Mouse (Mus musculus): ENCODE measurements around the gene Atrx. TPM values are rescaled to one million over a fixed set of nuclear protein-coding genes. Genes with fewer than 3 reads are reported as not detected.

The Atrx gene
- total RNA-seq, 4 experiments from 2014 or later: 162 to 184 (median 171) TPM

DNA sequence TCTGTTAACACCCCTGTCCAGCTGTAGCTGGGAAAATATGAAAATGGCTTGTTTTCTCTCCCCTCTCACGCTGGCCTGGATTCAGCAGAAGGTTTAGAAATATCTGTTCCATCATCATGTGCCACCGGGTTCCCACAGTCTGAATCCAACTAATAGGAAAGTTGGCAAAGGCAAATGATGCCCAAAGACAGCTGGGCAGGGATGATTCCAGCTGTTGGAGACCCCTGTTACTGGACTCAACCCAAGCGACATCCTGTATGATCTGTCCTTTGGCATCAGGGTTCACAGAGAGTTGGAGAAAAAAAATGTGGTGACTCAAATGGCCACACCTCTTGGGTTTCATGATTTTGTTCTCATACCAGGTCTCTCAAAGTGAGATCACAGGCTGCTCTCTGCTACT is 161.3 kb downstream of the Atrx start:
- no peak for DNase-seq (ENCODE audit: low spot score in 2 of 2)

DNA sequence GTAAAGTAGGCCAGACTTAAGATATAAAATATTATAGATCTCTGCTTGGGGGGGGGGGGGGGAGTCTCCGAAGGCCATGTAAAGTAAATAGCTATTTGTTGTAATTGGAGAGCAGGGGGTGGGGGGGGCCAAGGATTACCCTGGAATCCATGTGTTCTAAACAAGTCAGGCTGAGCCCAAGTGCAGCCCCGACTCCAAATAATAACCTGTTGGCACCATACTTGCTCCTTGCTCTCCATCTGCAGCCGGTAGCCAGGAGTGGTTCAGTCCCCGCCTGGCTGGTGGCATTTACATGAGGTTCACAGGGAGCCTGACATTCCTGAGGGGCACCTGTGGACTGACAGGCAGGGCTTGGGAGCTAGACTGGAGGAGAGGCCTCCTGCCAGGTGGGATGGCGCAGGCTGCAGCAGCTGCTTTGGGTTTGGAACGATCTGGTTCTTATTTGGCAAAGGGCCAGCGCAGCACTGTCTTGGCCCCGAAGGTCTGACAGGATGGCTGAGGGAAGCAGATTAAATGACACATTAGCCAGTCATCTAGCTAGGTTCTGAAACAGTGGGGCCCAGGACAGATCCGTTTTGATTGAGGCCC is 161.9 kb downstream of the Atrx start:
- no peak for DNase-seq (ENCODE audit: low spot score in 2 of 2)

DNA sequence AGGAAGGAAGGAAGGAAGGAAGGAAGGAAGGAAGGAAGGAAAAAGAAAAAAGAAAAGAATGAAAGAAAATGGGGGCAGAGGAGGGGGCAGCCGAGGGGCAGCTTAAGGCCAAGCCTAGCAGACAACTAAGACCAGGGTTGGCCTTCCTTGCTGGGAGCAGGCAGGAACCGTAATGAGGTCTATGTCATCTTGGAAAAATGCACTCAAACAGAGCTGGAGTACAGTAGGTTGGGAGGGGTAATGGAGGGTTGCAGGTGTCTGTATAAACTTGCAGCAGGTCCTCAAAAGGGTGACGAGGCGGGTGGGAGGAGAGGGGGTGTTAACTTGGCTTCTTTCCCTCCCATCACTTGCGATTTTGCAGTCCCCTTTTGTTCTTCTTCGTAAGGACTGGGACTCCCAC is 163.2 kb downstream of the Atrx start:
- no peak for DNase-seq (ENCODE audit: low spot score in 2 of 2)

DNA sequence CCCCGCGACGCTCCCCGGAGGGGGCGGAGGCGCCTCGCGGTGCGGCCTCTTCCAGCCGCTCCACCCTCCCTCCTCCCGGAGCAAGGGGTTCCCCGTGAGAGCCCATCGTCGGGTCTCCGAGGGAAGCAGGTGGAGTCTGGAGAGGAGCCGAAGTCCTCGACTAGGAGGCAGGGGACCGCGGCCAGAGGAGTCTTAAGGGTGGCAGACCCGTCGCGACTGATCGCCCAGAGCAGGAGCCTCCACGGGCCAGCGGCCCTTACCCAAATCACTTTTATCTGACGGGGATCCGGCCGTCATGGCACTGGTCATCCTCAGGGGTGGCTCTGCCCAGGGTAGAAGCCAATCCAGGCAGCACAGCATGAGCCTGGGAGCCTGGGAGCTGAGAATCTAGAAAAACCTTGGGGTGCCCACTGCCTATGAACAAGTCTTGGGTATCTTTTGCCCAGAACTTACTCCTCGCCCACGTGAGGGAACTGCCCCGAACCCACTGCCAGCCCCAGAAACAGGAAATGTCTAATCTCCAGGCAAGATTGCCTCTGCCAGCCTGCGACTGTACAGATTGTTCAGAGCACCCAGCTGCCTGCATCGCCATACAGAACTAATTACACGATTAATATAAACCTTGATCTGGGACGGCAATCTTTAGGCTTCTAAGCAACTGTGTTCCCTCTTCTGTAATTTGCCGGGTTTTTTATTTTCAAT is 164.0 kb downstream of the Atrx start:
- DNase-seq (ENCODE audit: low spot score in 2 of 2): no peak

DNA sequence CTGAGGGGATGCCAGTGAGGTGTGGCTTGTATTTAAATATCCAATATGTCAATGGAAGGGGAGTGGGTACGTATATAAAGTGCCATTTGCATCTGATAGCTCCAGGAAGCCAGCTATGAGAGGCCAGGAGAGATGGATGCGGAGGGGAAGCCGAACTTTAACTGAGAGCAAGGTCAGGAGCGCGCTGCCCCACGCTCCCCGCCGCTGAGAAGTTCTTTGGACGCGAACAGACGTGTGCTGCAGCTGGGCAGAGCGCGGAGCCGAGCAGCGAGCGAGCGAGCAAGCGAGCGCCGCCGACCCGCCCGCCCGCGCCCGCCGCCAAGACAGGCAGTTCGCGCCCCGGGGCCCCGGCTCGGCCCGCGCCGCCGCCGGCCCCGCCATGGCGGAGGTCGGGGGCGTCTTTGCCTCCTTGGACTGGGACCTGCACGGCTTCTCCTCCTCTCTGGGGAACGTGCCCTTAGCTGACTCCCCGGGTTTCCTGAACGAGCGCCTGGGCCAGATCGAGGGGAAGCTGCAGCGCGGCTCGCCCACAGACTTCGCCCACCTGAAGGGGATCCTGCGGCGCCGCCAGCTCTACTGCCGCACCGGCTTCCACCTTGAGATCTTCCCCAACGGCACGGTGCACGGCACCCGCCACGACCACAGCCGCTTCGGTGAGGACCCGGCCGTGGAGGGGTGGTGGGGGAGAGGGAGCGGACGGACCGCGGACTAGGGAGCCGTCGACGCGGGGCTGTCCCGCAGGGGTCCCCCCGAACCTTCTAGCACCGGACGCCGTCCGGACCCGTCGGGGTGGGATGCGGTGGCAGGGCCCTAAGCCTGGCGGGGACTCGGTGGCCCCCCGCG is 164.8 kb downstream of the Atrx start, which contains the start of gene Fgf16:
Fgf16 (plus strand) TSS at position 118 of the 843 bp plus-strand sequence.
- no peak for DNase-seq (ENCODE audit: low spot score in 2 of 2)

DNA sequence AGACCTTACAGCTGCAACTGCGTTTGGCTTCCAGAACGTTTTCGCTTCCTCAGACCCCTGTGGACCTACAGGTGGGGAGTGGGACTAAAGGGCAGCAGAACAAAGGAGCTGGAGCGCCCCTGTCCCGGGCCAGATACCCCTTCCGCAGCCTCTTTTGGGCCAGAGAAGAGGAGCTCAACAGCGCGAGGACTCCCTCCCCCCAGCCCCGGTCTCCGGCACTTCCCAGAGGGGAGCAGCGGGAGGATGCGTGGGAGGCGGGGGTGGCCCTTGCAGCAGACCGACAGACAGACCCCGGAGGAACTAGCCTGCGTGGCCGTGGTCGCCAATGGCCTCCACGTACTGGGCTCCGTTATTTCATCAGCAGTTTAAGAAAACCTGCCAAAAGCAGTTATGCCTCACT is 165.6 kb downstream of the Atrx start:
- peak in 1 of 2 experiments; percentile 7 for DNase-seq (ENCODE audit: low spot score in 2 of 2)

DNA sequence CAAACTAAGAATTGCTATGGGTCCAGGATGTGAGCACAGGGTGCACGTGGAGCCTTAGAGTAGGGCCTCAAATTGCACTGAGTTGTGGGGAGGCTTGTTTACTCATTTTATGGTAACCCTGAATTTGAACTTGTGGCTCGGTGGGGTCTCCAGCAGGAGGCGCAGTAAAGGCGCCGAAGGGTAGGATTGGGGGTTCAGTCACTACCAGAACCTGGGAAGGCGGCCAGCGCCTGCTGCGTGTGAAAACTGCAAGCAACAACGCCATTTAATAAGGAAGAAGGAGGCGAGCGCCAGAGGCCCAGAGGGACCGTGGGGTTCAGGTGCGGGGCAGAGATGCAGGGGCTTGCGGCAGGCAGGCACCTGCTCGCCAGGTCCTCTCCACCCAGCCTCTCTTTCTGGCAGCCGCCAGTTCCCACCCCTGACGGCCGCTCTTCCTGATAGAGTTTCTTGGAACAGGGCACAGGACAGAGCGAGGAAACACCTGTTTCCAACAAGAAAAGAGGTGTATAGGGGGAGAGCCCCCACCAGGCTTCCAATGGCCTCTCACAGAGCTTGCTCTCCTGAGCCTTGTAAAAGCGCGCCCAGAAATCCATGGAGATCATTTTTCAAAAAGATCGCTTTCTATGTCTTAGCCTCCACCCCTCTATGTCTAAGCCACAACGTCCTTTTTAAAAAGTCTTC is 166.2 kb downstream of the Atrx start:
- DNase-seq (ENCODE audit: low spot score in 2 of 2): no peak

Other genes starting within 250 kb of the Atrx start
- gene Fgf16, start 165.1 kb downstream of the Atrx start, total RNA-seq (2022): 1 to 10 TPM in 3 of 4 experiments, under 1 TPM in 1; 0.98 to 2.0 (median 1.6) TPM
- gene Magt1, start 82.5 kb upstream of the Atrx start, total RNA-seq (2022): 10 to 100 TPM; 16.4 to 23.0 (median 17.1) TPM
- 100 to 1,000 TPM; 293 to 338 (median 317) TPM for gene Cox7b, start 86.3 kb upstream of the Atrx start, total RNA-seq (2022)
- 1 to 10 TPM; 8.2 to 9.3 (median 8.7) TPM for gene Atp7a, start 97.9 kb upstream of the Atrx start, total RNA-seq (2022)
- 1 to 10 TPM in 3 of 4 experiments, under 1 TPM in 1; 0.95 to 6.3 (median 3.9) TPM for gene Tlr13, start 213.8 kb upstream of the Atrx start, total RNA-seq (2022)

Measured in layer of hippocampus, adult 8-10 months (tissue).